Mouse (Mus musculus) stomach, postnatal 0 days (tissue): ENCODE results near the gene Myt1l.

Experiments used
- CTCF ChIP-seq: IDR thresholded peaks from 2 replicates; pipeline ENCODE4 v1.5.1; 2016; ENCODE audit warnings: antibody characterized with exemption, low read depth, mild to moderate bottlenecking, moderate library complexity
- EP300 ChIP-seq: optimal IDR thresholded peaks from 2 replicates; pipeline ENCODE3; 2016; ENCODE audit warnings: antibody characterized with exemption

GRCm38 (mm10) chr12:29849936-29850335 is 321.8 kb downstream of the Myt1l start:
- no peak for TF ChIP-seq CTCF
- TF ChIP-seq EP300 = no peak
